Mouse (Mus musculus): ENCODE measurements around the gene Eapp.
"Not testable (repeated sequence)": the region's sequence is repeated elsewhere in the genome, so short reads cannot be mapped to it uniquely, and the experiment has no call there.

Eapp gene

DNA sequence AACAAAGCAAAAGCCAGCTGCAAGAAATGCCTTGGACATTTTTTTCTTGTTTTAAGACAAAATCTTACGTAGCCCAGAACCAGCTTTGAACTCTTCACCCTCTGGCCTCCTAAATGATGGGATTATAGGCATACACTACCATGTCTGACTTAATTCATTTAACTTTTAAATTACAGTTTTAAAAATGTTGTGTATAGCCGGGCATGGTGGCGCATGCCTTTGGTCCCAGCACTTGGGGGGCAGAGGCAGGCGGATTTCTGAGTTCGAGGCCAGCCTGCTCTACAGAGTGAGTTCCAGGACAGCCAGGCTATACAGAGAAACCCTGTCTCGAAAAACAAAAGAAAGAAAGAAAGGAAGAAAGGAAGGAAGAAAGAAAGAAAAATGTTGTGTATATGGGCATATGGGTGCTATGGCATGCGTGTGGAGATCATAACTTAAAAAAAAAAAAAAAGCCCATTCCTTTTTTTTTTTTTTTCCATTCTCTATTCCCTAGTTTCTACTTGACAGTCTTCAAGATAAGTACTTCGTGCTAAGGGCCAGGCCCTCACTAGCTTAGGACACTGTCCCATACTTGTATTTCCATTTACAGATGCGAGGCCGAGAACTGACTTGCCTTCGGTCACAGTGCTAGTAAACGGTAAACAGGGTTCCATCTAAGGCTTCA, 718 bp downstream of the Eapp start:
- in situ Hi-C loops (cut with MboI; ENCODE audit: low pct_unique_long_range_greater_than_20kb in 1 of 2, low sequenced_read_pairs in 2 of 2, unreplicated experiment in 1 of 2), result no loop called here

DNA sequence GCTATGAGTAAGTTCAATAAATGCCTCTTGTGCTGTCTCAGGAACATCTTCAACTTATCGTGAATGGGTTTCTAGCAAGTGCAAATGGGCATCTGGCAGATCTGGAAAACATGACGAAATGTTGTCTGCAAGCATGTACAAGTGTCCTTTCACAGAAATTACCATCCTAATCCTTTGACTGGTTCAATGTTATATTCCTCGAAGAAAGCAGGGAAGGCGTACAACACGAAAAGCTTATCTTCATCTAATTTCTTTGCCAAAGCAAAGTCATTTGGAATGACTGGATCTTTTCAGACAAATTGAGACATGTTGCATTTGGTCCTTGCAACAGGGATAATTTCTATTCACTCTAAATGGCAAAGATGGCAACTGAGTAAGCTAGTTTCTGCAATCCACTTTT, 6.6 kb downstream of the Eapp start:
- in situ Hi-C loops (cut with MboI; ENCODE audit: low pct_unique_long_range_greater_than_20kb in 1 of 2, low sequenced_read_pairs in 2 of 2, unreplicated experiment in 1 of 2), result no loop called here

DNA sequence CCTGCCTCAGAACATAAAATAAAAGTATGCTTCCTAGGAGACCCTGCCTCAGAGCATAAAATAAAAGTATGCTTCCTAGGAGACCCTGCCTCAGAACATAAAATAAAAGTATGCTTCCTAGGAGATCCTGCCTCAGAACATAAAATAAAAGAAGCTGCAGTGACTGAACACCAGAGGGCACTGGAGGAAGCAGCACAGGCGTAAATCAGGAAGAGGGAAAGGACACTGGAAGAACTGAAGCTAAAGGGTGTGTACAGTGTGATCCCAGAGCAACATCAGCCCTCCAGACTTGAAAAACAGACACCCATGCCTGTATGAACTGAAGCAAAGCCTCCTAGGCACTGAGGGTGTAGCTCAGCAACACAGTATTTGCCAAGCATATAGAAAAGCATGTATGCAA, 12.5 kb downstream of the Eapp start:
- in situ Hi-C loops (cut with MboI; ENCODE audit: low pct_unique_long_range_greater_than_20kb in 1 of 2, low sequenced_read_pairs in 2 of 2, unreplicated experiment in 1 of 2), result no loop called here

DNA sequence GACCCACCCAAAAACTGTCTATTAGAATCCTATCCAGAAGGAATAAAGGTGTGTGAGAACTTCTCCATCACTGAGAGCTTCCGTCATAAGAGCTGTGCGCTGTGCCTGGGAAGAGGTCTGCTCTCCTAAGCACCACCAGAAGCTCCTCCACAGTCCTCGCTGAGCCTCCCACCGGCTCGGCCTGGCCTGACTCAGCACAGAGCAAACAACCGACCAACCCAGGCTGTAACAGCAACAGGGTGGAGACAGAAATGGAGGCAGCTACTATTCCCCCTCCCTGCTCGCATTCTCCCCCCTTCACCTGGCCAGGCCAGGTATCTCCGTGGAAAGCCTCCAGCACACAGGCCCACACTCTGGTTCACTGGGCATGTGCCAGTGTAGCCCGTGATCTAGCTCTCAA, 19.0 kb downstream of the Eapp start:
- in situ Hi-C loops (cut with MboI; ENCODE audit: low pct_unique_long_range_greater_than_20kb in 1 of 2, low sequenced_read_pairs in 2 of 2, unreplicated experiment in 1 of 2), result no loop called here

DNA sequence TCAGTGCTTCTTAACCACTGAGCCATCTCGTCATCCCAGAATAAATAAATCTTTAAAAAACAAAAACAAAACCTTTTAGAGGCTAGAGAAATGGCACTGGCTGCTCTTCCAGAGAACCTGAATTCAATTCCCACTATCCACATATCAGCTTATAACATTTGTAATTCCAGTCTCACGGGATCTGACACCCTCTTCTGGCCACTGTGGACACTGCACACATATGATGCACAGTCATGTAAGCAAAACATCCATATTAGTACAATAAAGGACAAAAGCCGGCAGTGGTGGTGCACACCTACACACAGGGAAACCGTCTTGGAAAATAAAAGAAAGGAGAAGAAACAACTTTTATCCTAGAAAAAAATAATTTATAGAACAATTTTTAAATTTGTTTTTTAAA, 20.3 kb downstream of the Eapp start:
- in situ Hi-C loops (cut with MboI; ENCODE audit: low pct_unique_long_range_greater_than_20kb in 1 of 2, low sequenced_read_pairs in 2 of 2, unreplicated experiment in 1 of 2), result no loop called here

DNA sequence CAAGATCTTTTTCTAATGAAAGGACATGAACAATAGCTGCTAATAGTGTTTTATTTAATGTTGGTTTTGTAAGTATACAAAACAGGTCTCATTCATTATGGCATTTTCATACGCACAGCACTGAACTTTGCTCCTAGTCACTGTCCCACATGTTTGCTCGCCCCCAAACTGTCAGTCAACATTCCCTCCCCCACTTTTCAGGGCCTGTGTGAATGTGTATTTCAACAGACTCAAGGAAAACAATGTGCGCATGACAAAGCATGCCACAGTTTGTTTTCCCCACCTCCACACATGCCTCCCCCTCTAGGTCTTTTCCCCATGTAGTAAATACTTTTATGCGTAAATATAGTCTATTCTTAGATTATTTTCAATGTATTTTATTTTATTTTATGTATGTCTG, 24.4 kb downstream of the Eapp start:
- in situ Hi-C loops (cut with MboI; ENCODE audit: low pct_unique_long_range_greater_than_20kb in 1 of 2, low sequenced_read_pairs in 2 of 2, unreplicated experiment in 1 of 2), result no loop called here

DNA sequence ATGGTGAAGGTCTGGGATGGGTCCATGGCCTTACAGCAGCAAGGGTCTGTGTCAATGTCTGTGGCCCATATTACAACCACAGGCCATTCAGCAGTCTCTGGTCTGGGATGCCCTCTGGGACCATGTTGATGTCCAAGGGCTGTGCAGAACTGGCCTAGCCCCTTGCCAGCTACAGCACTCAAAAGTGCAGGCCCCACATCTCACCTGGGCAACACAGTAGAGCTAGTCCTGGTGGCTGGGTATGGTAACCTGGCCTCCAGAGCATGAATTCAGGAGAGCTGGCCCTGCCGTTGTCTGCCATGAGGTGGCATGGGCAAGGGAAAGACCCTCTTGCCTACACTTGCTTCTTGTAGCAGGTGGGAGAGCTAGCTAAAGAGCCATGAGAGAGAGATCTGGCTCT, 27.6 kb downstream of the Eapp start:
- in situ Hi-C loops (cut with MboI; ENCODE audit: low pct_unique_long_range_greater_than_20kb in 1 of 2, low sequenced_read_pairs in 2 of 2, unreplicated experiment in 1 of 2), result no loop called here

DNA sequence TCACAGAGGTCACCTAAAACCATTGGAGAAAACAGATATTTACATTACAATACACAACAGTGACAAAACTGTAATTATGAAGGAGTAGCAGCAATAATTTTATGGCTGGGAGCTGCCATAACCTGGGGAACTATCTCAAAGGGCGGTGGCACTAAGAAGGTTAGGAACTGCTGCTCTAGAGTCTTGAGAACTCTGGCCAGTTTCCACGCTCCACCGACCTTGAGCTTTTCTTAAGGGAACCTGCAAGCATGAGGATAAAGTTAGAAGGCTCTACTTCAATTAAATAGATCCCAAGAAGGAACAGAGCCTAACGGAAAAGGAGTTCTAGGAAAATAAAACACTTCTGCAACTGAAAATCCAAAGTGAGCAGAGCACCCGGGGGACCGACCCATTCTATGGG, 30.2 kb downstream of the Eapp start:
- in situ Hi-C loops (cut with MboI; ENCODE audit: low pct_unique_long_range_greater_than_20kb in 1 of 2, low sequenced_read_pairs in 2 of 2, unreplicated experiment in 1 of 2), result no loop called here

DNA sequence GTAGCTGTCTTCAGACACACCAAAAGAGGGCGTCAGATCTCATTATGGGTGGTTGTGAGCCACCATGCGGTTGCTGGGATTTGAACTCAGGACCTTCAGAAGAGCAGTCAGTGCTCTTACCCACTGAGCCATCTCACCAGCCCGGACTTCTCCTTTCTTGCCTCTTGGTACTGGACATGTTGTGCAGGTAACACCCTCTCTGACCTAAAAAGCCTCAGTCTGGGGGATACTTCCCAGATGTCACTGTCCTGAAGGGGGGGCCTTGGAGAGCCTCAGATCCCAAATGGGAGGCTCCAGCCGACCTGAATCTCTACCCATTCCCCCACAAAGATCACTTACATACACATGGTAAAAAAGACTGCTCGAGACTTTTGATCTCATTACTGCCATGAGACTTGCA, 34.2 kb downstream of the Eapp start:
- in situ Hi-C loops (cut with MboI; ENCODE audit: low pct_unique_long_range_greater_than_20kb in 1 of 2, low sequenced_read_pairs in 2 of 2, unreplicated experiment in 1 of 2), result not testable (repeated sequence)

DNA sequence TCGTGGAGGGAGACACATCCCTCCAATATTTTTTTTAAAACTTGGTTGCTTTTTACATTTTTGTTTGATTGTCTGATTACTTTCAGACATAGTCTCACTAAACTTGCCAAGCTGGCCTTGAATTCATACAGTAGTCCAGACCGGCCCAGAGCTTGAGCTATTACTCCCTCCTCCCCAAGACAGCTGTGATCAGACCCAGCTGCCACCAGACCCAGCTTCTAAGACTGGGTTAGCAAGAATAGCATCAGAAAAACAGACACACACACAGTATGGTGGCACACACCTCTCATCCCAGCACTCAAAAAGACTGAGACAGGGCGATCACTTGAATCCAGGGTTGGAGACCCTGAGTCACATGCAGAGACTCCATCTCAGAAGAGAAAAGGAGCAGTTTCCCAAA, 35.8 kb downstream of the Eapp start:
- in situ Hi-C loops (cut with MboI; ENCODE audit: low pct_unique_long_range_greater_than_20kb in 1 of 2, low sequenced_read_pairs in 2 of 2, unreplicated experiment in 1 of 2), result no loop called here

DNA sequence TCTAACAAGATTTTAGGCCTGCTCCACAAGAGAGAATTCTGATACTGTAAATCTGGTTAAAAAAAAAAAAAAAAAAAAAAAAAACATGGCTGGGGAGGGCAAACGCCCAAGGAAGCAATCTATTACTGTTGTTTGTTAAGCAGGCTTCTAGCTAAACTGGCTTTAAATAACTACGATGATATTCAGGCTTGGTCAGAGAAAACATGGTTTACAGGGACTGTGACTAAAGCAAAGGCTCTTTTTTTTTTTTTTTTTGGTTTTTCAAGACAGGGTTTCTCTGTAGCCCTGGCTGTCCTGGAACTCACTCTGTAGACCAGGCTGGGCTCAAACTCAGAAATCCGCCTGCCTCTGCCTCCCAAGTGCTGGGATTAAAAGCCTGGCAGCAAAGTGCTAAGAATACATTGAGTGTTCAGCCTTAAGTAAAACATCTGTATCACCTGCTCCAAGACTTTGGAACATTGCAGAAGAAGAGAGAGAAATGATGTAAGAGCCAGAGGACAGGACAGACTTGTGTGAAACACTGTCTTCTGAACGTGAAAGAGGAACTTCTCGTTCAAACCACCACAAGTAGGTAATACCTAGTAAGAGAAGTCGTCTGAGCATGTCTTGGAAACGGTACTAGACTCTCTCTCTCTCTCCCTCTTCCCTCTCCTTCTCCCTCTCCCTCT, 37.1 kb downstream of the Eapp start:
- in situ Hi-C loops (cut with MboI; ENCODE audit: low pct_unique_long_range_greater_than_20kb in 1 of 2, low sequenced_read_pairs in 2 of 2, unreplicated experiment in 1 of 2), result no loop called here

DNA sequence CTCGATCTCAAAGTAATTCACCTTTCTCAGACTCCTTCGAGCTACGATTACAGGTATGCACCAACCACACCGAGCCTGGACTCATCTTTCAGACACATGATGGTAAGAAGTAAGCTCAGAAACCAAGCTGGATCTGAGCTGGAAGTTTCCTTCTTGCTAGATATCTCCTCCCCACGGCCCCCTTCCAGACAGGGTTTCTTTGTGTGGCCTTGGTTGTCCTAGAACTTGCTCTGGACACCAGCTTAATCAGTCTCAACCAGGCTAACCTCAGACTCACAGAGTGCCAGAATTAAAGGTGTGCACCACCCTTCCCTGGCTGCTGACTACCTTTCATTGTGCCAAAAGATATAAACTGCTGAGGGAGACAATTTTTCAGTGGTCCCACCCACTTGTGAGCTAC, 37.7 kb downstream of the Eapp start:
- in situ Hi-C loops (cut with MboI; ENCODE audit: low pct_unique_long_range_greater_than_20kb in 1 of 2, low sequenced_read_pairs in 2 of 2, unreplicated experiment in 1 of 2), result no loop called here

DNA sequence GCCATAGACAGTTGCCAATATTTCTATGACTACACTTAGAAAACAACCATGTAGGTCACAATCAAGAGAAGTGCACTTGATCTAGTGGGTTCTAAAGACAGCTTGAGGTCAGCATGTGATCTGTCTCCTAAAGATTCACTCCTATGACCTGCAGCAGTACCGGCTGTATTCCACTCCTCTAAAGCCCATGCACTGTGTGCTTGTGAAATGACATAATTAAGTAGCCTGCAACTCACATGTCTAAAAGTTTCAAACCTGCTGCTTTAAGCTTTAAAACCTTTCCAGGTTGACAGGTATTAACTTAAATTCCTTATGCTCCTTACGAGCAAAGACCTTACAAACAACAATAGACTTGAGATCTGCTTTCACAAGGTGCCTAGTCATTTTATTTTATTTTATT, 38.5 kb downstream of the Eapp start:
- in situ Hi-C loops (cut with MboI; ENCODE audit: low pct_unique_long_range_greater_than_20kb in 1 of 2, low sequenced_read_pairs in 2 of 2, unreplicated experiment in 1 of 2), result no loop called here

DNA sequence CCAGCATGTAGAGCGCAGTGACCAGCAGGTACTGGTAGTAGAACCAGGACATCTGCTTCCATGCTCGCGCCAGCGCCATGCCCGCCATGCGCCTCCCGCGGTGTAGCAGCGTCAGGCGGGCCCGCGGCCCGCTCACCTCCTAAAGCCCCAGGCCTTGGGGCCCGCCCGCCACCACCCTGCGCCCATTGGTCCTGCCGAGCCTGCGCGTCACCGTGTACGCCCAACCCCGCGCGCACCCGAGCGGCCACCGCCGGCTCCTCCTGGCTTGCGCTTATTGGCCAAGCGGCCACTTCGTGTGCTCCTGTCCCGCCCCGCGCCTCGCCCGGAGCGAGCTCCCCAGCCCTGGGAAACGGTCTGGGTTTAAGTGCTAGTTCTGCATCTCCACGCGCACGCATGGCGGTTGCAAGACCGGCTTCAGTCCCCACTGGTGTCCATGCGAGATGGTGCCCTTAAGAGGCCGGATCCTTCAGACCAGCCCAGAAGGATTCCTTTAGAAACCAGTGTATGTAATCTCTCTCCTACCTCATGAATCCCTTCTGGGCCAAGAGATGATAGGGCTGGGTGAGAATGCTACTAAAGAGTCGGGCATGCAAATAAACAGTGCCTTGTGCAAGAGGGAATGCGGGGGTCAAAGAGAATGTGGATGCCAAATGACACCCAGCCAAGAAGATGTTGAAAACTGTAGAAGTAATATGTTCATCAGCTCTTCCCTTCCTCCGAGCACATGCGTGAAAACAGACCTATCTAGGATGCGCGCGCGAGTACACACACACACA, 39.1 kb downstream of the Eapp start, which contains the start of gene Sptssa:
TSS of gene Sptssa (minus strand) at position 178 of the 776 bp plus-strand sequence.
- in situ Hi-C loops (cut with MboI; ENCODE audit: low pct_unique_long_range_greater_than_20kb in 1 of 2, low sequenced_read_pairs in 2 of 2, unreplicated experiment in 1 of 2), result no loop called here

DNA sequence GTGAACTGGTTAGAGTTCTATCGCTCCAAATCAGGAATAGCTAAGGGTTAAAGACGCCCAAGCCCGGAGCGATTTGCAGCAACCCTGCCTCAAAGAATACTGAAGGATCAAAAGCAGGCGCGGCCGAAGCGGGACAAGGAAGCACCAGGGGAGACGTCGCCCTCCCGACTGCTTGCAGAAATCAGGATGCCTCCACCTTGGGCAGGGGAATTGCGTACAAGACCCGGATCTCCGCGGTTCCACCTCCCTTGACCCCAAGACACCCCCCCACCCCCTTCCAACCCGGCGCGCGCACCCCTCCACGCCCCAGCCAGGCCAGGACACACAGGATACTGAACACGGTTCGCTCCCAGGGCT, 39.7 kb downstream of the Eapp start:
- in situ Hi-C loops (cut with MboI; ENCODE audit: low pct_unique_long_range_greater_than_20kb in 1 of 2, low sequenced_read_pairs in 2 of 2, unreplicated experiment in 1 of 2), result no loop called here

DNA sequence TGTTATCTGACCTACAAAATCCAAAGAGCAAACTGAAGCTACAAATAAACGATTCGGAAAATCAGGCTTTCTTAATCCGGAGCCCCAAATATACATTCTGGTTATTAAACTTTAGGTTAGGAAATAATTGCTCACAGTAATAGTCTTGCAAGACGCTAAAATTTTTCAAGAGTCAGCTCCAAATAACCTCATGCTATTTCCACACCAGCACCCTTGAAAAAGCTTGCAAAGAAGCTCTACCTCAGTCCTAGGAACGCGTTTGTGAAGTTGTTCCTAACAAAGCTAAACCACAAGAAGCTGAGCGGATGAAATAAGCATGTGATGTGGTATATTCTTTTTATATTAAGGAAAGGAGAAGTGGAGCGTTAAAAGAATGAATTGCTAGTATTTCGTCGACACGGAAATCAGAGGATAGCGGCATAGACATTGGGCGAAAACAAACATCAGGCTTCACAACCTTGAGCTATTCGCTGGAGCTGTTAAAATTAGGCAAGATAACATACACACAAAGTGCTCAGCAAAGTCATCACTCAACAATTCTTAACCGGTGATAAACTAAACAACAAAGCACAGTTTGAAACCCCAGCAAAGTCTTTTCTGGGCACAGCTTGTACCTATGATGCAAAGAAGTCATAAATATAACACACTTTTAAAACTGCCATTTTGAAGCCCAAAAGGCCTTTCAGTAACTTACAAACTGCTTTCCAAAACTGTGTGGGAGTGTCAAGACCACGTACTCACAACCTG, 40.2 kb downstream of the Eapp start:
- in situ Hi-C loops (cut with MboI; ENCODE audit: low pct_unique_long_range_greater_than_20kb in 1 of 2, low sequenced_read_pairs in 2 of 2, unreplicated experiment in 1 of 2), result no loop called here

DNA sequence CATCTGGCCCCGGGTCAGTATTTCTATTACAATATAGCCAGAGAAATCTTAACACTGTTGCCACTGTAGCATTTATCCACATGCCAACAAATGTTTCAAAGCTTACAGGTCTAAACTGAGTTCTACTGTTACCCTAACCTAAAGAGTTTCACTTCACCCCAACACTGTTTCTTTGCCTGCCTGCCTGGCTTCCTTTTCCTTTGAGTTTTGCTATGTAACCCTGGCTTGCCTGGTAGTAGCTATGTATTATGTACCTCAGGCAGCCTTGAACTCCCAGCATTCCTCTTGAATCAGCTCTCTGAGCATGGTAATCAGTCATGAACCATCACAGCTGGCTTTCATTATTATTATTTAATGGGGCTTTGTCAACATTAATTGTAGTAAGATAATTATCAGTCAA, 41.0 kb downstream of the Eapp start:
- in situ Hi-C loops (cut with MboI; ENCODE audit: low pct_unique_long_range_greater_than_20kb in 1 of 2, low sequenced_read_pairs in 2 of 2, unreplicated experiment in 1 of 2), result no loop called here

DNA sequence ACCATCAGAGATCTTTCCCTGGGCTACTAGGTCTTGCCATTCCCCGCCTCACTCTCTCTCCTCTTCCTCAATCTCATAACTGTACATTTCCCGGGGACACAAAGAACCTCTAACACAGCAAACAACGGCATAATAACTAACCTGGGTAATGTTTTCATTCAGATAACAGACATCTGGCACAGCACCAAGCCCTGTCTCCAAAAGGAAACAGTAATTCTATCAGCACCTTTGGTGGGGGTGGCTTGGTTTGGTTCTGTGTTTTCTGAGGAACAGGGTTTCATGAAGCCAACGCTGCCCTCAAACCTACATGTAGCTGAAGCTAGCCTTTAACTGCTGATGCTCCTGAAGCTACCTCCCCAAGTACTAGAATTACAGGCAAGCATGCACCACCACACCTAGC, 41.6 kb downstream of the Eapp start:
- in situ Hi-C loops (cut with MboI; ENCODE audit: low pct_unique_long_range_greater_than_20kb in 1 of 2, low sequenced_read_pairs in 2 of 2, unreplicated experiment in 1 of 2), result no loop called here

DNA sequence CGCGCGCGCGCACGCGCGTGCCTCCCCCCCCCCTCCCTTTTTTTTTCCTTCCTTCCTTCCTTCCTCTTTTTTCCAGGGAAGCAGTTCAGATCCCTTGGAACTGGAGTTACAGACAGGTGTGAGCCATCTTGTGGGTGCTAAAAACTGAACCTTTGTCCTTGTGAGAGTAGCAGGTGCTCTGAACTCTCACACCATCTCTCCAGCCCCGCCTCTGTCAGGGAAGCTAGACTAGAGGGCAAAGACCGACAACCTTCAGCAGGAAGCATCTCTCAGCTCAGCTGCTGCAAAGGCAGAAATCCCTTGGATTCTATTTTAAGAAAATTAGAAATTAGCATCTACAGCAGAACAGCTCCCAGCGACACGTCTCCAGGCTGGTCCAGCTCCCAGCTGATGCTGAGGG, 43.4 kb downstream of the Eapp start:
- in situ Hi-C loops (cut with MboI; ENCODE audit: low pct_unique_long_range_greater_than_20kb in 1 of 2, low sequenced_read_pairs in 2 of 2, unreplicated experiment in 1 of 2), result no loop called here
